Mouse (Mus musculus) lung, adult 18-20 months (tissue): Measurements from ENCODE around the gene Cdkn1b.

ENCODE experiments used
- DNase-seq, 2 experiments: peaks; one replicate each; pipeline ENCODE4 v3.0.0; 2022; ENCODE audit warnings: mixed read lengths in 2 of 2

Cdkn1b gene

DNA sequence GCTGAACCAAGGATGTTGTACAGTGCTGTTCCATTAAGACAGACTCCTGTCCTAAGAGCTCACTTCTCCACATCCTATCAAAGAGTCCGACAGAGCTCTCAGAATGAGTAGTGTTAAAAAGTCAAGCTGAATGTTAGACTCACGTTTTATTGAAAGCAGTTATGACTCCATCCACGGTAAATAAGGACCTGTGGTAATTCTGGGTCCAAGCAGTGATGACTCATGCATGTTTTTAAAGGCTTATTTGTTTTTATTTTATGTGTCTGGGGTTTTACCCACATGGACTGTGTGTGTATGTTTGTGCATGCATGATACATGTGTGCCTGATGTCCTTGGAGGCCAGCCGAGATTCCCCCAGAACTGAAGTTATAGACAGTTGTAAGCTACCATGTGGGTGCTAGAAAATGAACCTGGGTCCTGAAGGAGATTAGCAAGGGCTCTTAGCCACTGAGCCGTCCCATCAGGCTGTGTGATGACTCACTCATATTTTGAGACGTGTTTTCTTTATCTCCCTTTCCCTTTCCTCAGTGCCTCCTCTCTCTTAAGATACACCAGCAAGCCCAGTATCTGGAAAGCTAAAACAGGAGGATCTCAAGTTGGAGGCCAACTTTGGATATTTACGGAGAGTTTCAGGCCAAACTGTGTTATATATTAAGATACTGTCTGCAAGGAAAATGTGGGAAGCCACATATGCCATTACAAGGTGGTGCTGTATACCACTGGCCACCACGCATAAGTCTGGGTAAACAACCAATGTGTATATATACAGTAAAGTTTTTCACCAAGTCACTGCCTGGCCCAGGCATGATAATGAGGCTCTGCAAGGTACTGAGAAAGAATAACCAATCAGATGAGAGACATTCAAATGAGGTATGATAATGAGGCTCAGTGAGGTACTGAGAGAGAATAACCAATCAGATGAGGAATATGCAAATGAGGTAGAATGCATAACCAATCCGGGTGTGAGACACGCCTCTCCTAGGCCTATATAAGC is 16.0 kb upstream of the Cdkn1b start:
- no peak for DNase-seq

GRCm38 (mm10) chr6:134905811-134906210 is 14.4 kb upstream of the Cdkn1b start:
- no peak for DNase-seq

GRCm38 (mm10) chr6:134914523-134914922 is 5.7 kb upstream of the Cdkn1b start:
- no peak for DNase-seq

GRCm38 (mm10) chr6:134916641-134917040 is 3.6 kb upstream of the Cdkn1b start:
- peak; percentile 34 to 36 for DNase-seq

- peak; percentile 79 to 84 for DNase-seq
Observed at GRCm38 (mm10) chr6:134917087-134917486, 3.1 kb upstream of the Cdkn1b start.

- DNase-seq = no peak
Observed at GRCm38 (mm10) chr6:134918769-134919168, 1.4 kb upstream of the Cdkn1b start.

- peak in 1 of 2 experiments; percentile 22 for DNase-seq
Observed at GRCm38 (mm10) chr6:134919511-134920189, 551 bp upstream of the Cdkn1b start.

DNA sequence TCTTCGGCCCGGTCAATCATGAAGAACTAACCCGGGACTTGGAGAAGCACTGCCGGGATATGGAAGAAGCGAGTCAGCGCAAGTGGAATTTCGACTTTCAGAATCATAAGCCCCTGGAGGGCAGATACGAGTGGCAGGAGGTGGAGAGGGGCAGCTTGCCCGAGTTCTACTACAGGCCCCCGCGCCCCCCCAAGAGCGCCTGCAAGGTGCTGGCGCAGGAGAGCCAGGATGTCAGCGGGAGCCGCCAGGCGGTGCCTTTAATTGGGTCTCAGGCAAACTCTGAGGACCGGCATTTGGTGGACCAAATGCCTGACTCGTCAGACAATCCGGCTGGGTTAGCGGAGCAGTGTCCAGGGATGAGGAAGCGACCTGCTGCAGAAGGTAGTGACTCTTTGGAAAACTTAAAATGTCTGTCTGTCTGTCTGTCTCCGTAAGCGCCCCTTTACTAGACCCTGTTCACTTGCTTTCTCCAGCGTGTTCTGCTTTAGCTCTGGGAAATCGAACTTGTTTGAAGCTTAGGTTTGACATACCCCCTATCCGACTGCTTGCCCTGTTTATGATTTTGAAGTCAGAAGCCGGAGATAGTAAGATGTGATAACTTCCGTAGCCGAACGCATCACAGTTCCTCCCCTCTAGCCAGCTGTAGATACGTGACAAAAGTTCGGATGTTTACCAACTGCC is 953 bp downstream of the Cdkn1b start:
- peak; percentile 62 to 64 for DNase-seq

DNA sequence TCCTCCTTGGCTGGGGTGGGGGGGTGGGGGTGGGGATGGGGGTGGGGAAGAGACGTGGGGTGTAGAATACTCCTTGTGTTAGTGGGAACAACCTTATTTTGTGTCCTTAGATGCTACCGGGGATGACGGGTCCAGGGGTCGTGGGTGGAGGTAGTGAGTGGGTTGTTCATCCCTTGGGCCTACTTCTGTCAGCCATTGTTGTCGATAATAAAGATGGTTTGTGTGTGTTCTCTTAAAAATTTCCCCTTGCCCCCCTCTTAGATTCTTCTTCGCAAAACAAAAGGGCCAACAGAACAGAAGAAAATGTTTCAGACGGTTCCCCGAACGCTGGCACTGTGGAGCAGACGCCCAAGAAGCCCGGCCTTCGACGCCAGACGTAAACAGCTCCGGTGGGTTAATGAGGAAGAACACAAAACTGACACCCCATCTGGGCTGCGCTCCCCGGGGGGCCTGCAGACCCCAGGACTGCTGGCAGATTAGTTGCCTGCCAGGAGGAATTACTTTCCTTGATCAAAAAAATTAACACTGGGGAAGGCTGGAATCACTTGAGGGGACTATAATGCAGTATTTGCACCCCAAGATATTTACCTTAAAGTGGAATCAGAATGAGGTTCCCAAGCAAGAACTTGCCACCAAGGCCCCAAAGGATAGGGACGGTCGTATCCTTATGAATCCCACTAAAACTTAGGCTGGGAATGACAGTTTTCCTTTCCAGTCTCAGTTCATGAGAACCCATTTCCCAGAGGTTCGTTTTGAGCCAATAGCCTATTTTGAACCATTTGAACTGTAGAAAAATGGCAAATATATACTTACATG is 1.7 kb downstream of the Cdkn1b start:
- peak in 1 of 2 experiments; percentile 24 for DNase-seq

- peak in 1 of 2 experiments; percentile 29 for DNase-seq
Observed at GRCm38 (mm10) chr6:134922511-134923195, 2.5 kb downstream of the Cdkn1b start.

DNA sequence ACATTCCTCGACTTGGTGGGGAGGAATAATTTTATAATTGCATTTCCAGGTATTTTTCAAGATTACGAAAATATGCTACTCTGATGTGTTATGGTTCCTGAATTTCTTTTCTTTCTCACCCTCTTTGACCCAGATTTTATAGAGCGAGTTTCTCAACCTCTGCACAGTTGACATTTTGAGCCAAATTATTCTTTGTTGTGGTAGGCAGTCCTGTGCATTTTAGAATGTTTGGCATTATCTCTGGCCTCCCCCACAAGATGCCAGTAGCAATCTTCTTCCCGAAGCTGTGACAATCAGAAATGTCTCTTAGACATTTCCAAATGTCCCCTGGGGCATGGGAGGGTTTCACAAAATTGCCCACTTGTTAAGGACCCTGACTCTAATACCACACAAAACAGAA is 3.5 kb downstream of the Cdkn1b start:
- DNase-seq = no peak

DNA sequence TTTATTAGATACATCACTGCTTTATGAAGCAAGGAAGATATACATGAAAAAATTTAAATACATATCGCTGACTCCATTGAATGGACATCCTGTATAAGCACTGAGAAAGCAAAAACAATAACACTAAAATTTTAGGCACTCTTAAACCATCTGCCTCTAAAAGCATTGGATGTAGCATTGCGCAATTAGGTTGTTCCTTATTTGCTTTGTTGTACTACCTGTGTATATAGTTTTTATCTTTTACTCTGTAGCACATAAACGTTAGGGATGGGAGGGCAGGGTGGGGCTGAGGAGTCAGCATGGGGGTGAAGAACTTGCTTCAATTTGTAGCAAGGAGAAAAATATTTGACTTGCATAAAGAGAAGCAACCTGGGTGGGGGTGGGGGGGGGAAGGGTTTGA is 4.1 kb downstream of the Cdkn1b start:
- no peak for DNase-seq

GRCm38 (mm10) chr6:134925673-134926337 is 5.6 kb downstream of the Cdkn1b start:
- DNase-seq = no peak

DNA sequence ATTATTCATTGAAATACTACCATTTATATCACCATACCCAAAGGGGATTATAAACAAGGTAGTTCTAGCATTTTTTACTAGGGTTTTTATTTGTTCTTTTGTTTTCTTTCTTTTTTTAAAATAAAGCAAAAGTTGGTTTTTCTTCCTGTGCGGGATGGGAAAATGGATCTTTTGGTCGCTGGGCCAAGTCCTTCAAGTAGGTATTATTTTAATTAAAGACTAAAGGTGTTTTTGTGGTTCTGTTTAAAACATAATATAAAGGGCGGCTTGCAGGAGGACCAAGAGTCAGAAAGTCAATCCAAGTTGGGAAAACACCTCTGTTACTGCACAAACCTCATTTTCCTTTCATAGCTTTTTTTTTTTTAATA is 6.1 kb downstream of the Cdkn1b start:
- no peak for DNase-seq

GRCm38 (mm10) chr6:134926803-134927594 is 6.8 kb downstream of the Cdkn1b start:
- DNase-seq = peak; percentile 65 to 66

GRCm38 (mm10) chr6:134927595-134928095 is 7.4 kb downstream of the Cdkn1b start:
- DNase-seq = peak in 1 of 2 experiments; percentile 54

DNA sequence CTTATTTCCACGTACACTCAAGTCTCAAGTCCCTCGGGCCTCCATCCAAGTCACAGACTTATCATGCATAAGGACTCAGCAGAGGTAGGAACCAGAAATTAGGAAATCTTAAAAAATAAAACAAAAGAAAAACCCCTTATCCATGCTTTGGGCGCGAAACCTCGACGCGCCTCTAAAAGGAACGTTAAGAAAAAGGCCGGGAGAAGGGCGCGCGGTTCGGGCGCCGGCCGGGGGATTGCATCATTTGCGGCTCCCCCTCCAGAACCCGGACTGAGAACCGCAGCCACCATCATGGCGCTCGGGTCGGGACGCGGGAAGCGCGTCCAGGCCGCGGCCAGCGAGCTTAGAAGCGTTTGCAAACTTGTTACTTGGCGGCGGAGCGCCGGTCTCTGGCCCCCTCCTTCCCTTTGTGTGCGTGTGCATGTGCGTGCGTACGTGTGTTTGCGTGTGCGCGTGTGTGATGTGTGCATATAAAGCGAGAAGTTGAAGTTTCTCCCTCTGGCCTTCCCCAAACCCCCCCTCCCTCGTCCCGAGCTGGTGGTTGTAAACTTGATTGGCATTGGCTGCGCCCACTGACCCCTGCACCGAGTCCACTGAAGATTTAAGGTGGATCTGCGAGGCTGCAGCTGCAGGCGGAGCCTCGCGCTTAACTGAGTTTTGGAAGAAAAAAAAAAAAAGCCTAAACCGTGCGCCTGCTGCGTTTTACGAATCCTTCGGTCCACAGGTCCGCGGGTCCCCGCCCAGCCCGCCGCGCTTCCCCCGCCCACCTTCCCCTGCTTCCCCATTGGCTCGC is 8.1 kb downstream of the Cdkn1b start:
- peak; percentile 89 to 90 for DNase-seq

DNA sequence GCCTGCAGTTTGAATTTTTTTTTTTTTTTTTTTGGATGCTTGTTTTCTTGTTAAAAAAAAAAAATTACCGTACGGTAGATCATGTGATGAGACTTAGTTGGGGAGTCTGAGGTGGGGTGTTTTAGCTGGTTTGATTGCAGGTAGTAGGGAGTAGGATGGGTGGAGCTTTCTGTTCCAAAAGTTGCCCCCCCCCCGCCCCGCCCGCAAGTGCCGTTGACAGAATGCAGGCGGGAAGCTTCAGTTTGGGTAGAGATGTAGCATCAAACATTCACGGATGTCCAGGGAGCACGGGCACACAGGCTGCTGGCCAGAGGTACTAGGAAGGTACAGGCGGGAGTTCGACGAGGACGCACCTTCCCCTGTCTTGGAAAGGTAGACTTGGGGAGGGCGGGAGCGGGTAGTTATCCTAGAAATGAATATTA is 8.7 kb downstream of the Cdkn1b start:
- peak; percentile 18 to 30 for DNase-seq

DNA sequence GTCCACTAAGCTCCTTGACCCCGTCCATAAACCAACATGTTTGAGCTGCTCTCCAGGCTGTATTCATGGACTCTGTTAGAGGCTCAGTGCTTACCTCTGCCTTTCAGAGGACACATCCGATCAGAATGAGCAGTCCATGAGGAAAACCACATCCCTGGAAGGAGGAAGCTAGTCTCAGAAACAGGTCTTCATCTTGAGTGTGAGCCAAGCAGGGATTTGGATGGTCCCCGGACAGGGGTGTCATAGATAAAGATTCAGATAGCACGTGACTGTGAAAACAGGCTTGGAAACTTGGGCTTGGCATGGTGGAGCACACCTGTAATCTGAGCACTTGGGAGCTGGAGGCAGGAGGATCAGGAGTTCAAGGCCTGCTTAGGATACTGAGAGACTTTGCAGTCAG is 9.7 kb downstream of the Cdkn1b start:
- DNase-seq = no peak
